Mouse (Mus musculus) hindbrain, embryonic 13.5 days (tissue): ENCODE measurements at regions not wholly inside any gene's neighbourhood (a gene's known extent, or its start where the extent isn't known, plus 50 kb on each side); places are given as distances from the start of the nearest gene placed in this dataset.

ENCODE experiments used
- ATAC-seq: fragments of 200-750 bp; cut with Nextera tagmentation; 2 replicates; pipeline ENCODE4 v1.8.0; 2017; ENCODE audit warnings: moderate TSS enrichment; ENCODE audit not compliant: low FRiP score
- H3K27ac ChIP-seq: fragments of 300-500 bp; sonication (generic); 2 replicates; pipeline ENCODE4 v1.5.1; 2015; ENCODE audit warnings: inconsistent platforms, mild to moderate bottlenecking, moderate library complexity
- H3K27me3 ChIP-seq: fragments of 300-500 bp; sonication (generic); 2 replicates; pipeline ENCODE4 v1.6.1; 2015; ENCODE audit warnings: mild to moderate bottlenecking, inconsistent platforms
- H3K36me3 ChIP-seq: fragments of 300-500 bp; sonication (generic); 2 replicates; pipeline ENCODE4 v1.6.1; 2015; ENCODE audit warnings: mild to moderate bottlenecking, inconsistent platforms
- H3K4me1 ChIP-seq: fragments of 300-500 bp; sonication (generic); replicated peaks from 2 replicates; pipeline ENCODE4 v1.6.1; 2015; ENCODE audit warnings: inconsistent platforms
- H3K4me2 ChIP-seq: fragments of 300-500 bp; sonication (generic); 2 replicates; pipeline ENCODE4 v1.6.1; 2015; ENCODE audit warnings: inconsistent platforms, mild to moderate bottlenecking, moderate library complexity
- H3K4me3 ChIP-seq: fragments of 300-500 bp; sonication (generic); 2 replicates; pipeline ENCODE4 v1.5.1; 2015; ENCODE audit warnings: mild to moderate bottlenecking, inconsistent platforms
- H3K9ac ChIP-seq: fragments of 300-500 bp; sonication (generic); 2 replicates; pipeline ENCODE4 v1.6.1; 2015; ENCODE audit warnings: mild to moderate bottlenecking, inconsistent platforms
- H3K9me3 ChIP-seq: fragments of 300-500 bp; sonication (generic); 2 replicates; pipeline ENCODE4 v1.6.1; 2016; ENCODE audit warnings: inconsistent platforms
- WGBS: fragments of 180-500 bp; shearing (Covaris S2); methylation state at CpG from one replicate; pipeline ENCODE4 v1.1.7; 2015; 5-methylcytosine and 5-hydroxymethylcytosine counted together

DNA sequence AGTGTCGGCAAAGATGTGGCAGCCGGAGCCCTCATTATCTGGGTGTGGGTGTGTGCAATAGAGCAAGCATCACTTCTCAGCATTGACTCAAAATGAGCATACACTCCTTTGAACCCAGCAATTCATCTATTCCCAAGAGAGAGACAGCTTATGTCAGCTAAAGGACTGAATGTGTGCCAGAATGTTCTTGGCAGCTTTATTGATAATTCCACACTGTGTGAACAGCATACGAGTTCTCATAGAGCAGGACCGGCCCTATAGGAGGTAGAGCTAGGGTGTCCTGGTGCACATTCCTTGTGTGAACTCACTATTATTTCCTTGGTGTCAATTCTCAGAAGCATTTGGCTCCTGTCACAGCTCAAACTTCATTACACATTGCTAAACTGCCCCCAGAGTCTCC, 131.3 kb downstream of the Zfp36l2 start:
- ATAC-seq = no peak
- Histone ChIP-seq H3K9ac (no peak overlapping the region), H3K4me3 (no peak overlapping the region), H3K27me3 (no peaks in the 10 kb centered on the region), H3K9me3 (no peaks in the 10 kb centered on the region), H3K36me3 (no peaks in the 10 kb centered on the region), H3K4me2 (no peak overlapping the region), H3K4me1 (peaks cover 25% of the 10 kb centered on the region), H3K27ac (no peak overlapping the region)
- WGBS = 90% methylated on average over 4 of the region's 4 CpGs

DNA sequence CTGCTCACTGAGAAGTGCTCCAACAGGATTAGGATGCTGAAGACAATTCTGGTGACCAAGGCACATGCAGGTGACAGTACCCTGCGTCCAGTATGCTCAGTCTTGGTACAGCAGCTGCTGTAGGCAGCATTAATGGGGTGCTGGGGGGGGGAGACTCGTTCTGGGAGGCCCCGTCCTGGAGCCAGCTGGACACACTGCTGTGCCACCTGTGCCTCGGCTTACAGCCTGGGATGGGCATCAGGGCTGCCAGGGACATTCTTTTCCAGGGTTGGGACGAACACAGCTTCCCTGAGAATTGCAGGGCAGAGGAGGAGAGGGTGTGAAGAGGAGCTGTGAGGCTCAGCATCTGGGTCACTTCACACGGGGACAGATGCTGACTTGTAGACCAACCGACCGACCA, 135.3 kb downstream of the Zfp36l2 start:
- WGBS = 81% methylated on average over 8 of the region's 8 CpGs

DNA sequence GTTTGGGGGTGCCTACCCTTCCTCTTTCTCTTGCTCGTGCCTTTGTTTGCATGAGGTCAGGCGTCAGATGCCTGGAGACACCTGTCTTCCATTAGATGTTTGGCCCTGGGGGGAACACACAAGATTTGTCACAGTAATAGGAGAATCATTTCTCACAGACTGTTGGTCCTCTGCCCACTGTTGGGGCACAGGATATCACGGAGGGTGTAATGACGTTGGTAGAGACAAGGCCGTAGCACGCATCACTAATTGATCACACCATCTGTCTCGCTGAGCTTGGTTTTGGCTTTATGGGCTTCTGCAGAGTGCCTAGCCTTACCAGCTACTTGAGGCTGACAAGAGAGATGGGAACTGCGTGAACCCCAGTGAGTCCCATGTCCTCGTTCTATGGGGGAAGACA, 136.5 kb downstream of the Zfp36l2 start:
- 74% methylated on average over 9 of the region's 9 CpGs for WGBS
- ATAC-seq = no peak

More for the DNA sequence above, 135.3 kb downstream of the Zfp36l2 start:
- Histone ChIP-seq H3K4me3 (no peak overlapping the region), H3K27ac (no peak overlapping the region), H3K36me3 (no peaks in the 10 kb centered on the region), H3K27me3 (no peaks in the 10 kb centered on the region), H3K4me2 (no peak overlapping the region), H3K9ac (no peak overlapping the region), H3K4me1 (0 out of 2 replicates have a peak, but pooled peaks cover 4% of the 10 kb centered on the region), H3K9me3 (no peaks in the 10 kb centered on the region)
- ATAC-seq = no peak

DNA sequence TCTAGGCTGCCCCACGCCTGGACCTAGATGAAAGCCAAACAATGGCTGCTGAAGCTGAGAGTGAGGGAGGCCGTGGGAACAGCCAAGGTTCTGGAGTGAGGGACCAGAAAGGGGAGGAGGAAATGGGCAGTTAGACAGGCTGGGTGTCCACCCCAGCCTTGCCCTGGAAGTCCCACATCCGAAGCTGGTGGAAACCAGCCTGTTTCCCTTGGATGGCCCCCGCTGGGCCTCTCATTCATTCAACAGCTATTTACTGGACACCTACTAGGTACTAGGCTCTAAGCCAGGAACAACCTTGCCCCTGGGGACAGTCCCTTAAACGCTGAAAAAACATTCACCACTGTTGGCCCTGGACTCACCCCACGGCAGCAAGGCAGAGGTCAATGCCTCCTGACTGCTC, 139.2 kb downstream of the Zfp36l2 start:
- H3K4me2 ChIP-seq = no peak overlapping the region
- 56% methylated on average over 6 of the region's 6 CpGs for WGBS
- H3K9me3 ChIP-seq = no peaks in the 10 kb centered on the region
- peaks cover 8% of the 10 kb centered on the region; the same call in 1 of the 2 replicates for H3K4me1 ChIP-seq
- H3K9ac ChIP-seq = no peak overlapping the region
- H3K36me3 ChIP-seq = no peaks in the 10 kb centered on the region
- H3K4me3 ChIP-seq = no peak overlapping the region
- ATAC-seq = no peak
- H3K27ac ChIP-seq = no peak overlapping the region
- no peaks in the 10 kb centered on the region for H3K27me3 ChIP-seq

More for the DNA sequence above, 136.5 kb downstream of the Zfp36l2 start:
- H3K9me3 ChIP-seq = no peaks in the 10 kb centered on the region
- no peak overlapping the region for H3K4me2 ChIP-seq
- no peak overlapping the region for H3K4me3 ChIP-seq
- no peak overlapping the region for H3K9ac ChIP-seq
- no peak overlapping the region for H3K27ac ChIP-seq
- H3K36me3 ChIP-seq = no peaks in the 10 kb centered on the region
- no peaks in the 10 kb centered on the region for H3K27me3 ChIP-seq
- H3K4me1 ChIP-seq = no peaks in the 10 kb centered on the region

DNA sequence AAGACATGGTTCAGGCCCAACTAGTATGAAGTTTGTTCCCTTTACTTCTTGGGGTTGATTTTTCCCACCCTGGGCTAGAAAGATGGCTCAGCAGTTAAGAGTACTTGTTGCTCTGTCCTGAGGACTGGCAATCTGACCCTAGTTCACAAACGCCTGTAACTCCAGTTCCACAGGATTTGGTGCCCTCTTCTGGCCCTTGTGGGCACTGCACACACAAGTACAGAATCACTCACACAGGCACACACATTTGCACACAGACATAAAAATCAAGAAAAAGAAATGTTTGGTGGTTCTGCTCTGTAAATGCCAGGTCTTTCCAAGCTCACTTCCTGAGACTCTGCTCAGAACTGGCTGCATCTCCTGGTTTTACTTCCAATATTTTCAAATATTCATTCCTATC, 140.2 kb downstream of the Zfp36l2 start:
- no peak overlapping the region for H3K9ac ChIP-seq
- H3K27me3 ChIP-seq = no peaks in the 10 kb centered on the region
- H3K4me3 ChIP-seq = no peak overlapping the region
- 93% methylated on average over 1 of the region's 1 CpGs for WGBS
- peaks cover 8% of the 10 kb centered on the region; the same call in 1 of the 2 replicates for H3K4me1 ChIP-seq
- H3K27ac ChIP-seq = no peak overlapping the region
- no peak for ATAC-seq
- H3K9me3 ChIP-seq = no peaks in the 10 kb centered on the region
- no peaks in the 10 kb centered on the region for H3K36me3 ChIP-seq
- H3K4me2 ChIP-seq = no peak overlapping the region

DNA sequence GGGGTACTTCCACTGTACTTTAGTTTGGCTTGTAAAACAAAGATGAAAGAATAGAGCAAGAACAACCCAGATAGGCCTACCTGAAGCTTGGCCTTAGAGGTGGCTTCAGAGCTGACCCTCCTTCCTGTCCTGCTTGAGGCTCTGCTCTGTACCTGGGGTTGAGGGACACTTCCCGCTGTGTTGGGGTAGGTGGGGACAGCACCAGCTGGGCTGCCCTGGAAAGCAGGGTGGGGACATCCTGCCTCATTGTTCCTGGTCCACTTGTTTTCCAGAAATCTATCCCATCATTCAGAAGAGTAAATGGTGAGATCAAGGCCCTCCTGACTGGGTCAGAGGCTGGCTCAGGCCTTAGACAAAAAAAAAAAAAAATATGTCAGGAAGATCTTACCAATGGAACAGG, 141.9 kb downstream of the Zfp36l2 start:
- WGBS = 80% methylated on average over 1 of the region's 1 CpGs
- H3K4me1 ChIP-seq = peaks cover 8% of the 10 kb centered on the region; the same call in 1 of the 2 replicates
- no peaks in the 10 kb centered on the region; the same call in 1 of the 2 replicates for H3K9me3 ChIP-seq
- no peaks in the 10 kb centered on the region for H3K27me3 ChIP-seq
- no peak overlapping the region for H3K27ac ChIP-seq
- H3K4me2 ChIP-seq = no peak overlapping the region
- ATAC-seq = no peak
- H3K36me3 ChIP-seq = no peaks in the 10 kb centered on the region
- H3K9ac ChIP-seq = no peak overlapping the region
- no peak overlapping the region for H3K4me3 ChIP-seq

DNA sequence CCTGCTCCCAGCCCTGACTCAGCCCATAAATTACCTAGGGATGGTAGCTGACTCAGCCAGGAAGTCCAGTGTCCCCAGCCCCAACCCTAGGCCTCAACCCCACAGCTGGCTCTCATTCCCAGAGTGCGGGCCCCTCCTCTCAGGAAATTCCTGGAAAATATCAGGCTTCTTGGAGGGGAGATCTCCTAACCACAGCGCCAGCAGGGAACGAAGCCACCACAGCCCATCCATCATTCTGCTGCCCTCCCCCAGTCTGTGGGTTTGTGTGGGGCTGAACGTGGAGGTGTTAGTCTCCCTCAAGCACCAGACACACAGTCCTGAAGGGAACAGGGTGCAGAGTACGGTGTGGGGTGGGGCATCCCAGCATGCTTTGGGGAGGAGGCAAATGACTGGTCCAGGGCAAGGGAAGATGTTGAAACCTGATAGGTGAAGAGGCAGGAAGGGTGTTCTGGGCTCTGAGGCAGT, 143.2 kb downstream of the Zfp36l2 start:
- Histone ChIP-seq H3K27me3 (no peaks in the 10 kb centered on the region), H3K4me2 (no peak overlapping the region), H3K4me1 (peaks cover 8% of the 10 kb centered on the region; the same call in 1 of the 2 replicates), H3K9ac (no peak overlapping the region; the same call in 1 of the 2 replicates), H3K4me3 (no peak overlapping the region), H3K36me3 (no peaks in the 10 kb centered on the region), H3K9me3 (no peaks in the 10 kb centered on the region; the same call in 1 of the 2 replicates), H3K27ac (no peak overlapping the region)
- ATAC-seq = no peak
- WGBS = 52% methylated on average over 5 of the region's 5 CpGs

DNA sequence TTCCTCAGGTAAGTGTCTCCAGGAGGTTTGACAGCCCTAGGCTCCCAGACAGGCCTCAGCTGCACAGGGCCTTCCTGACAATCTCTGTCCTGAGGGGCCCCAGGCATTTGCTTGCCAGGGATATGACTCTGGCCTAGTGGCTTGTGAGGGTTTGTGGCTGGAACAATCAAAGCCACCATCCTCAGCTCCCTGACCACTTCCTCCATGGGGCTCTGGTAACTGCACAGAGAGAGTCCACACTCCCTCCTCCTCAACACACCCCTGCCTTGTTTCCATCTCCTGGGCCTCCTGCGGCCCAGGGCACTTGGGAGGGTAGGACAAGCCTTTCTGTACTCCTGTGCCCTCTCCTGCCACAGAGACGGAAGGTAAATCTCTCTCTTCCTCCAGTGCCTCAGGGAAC, 144.6 kb downstream of the Zfp36l2 start:
- H3K27ac ChIP-seq = no peak overlapping the region
- WGBS = 91% methylated on average over 2 of the region's 2 CpGs
- no peaks in the 10 kb centered on the region; the same call in 1 of the 2 replicates for H3K9me3 ChIP-seq
- no peak overlapping the region for H3K4me2 ChIP-seq
- H3K27me3 ChIP-seq = no peaks in the 10 kb centered on the region
- H3K4me3 ChIP-seq = no peak overlapping the region
- peaks cover 8% of the 10 kb centered on the region; the same call in 1 of the 2 replicates for H3K4me1 ChIP-seq
- ATAC-seq = no peak
- no peak overlapping the region for H3K9ac ChIP-seq
- no peaks in the 10 kb centered on the region for H3K36me3 ChIP-seq

DNA sequence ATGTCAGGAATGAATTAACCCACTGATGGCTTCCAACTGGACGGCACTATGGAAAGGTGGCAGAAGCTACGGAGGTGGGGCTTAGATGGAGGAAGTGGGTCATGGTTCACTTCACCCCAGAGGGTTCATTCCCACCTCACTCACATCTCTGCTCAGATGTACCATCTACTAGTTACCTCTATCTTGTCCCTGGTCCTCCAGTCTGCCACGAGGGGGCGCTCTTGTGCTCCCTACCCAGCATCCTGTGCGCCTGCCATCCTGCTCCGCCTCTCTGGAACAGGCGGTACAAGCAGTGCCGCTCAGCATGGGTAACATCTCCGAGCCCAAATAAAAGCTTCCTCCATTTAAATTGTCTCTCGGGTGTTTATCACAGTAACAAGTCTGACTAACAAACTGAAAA, 148.3 kb downstream of the Zfp36l2 start:
- no peaks in the 10 kb centered on the region; the same call in 1 of the 2 replicates for H3K9me3 ChIP-seq
- no peak overlapping the region for H3K4me3 ChIP-seq
- no peak for ATAC-seq
- H3K4me1 ChIP-seq = peaks cover 5% of the 10 kb centered on the region; the same call in 1 of the 2 replicates
- H3K27me3 ChIP-seq = no peaks in the 10 kb centered on the region
- H3K27ac ChIP-seq = no peak overlapping the region
- no peak overlapping the region for H3K9ac ChIP-seq
- H3K4me2 ChIP-seq = no peak overlapping the region
- H3K36me3 ChIP-seq = no peaks in the 10 kb centered on the region
- 80% methylated on average over 10 of the region's 10 CpGs for WGBS

DNA sequence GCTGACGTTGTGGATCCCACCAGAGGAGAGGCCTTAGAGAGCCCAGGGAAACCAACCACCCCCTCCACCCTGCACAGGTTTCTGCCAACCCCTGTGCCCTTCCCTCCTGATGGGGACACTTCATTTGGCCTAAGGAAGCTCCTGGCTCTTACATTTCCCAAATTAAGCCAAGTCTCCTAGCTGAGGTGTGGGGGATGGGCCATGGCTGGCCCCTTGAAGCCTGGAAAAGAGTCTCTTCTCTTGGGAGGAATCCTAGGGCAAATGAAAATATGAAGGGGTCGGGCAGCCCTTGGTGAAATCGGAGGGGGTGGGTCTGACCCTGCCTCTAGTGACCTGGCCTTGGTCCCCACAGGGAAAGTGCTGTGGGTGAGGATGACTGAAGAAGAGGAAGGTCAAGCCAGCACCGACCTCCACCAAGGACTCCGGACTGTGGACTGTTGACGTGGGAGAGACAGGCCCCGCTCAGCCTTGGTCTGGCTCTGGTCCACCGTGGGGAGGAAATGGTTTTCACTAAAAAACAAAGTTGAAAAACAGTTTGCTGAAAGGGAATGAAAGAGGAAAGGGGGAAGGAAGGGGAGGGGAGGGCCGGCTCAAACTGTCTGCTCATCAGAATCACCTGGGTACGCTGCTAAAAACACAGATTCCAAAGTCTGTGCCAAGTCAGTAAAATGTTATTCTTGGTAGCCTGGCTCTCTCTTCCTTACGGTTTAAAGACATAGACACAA, 150.0 kb downstream of the Zfp36l2 start:
- 71% methylated on average over 11 of the region's 11 CpGs for WGBS
- no peaks in the 10 kb centered on the region; the same call in 1 of the 2 replicates for H3K27me3 ChIP-seq
- H3K9me3 ChIP-seq = no peaks in the 10 kb centered on the region; the same call in 1 of the 2 replicates
- no peak overlapping the region for H3K4me2 ChIP-seq
- H3K36me3 ChIP-seq = no peaks in the 10 kb centered on the region
- no peak overlapping the region for H3K9ac ChIP-seq
- ATAC-seq = no peak
- H3K27ac ChIP-seq = no peak overlapping the region
- 0 out of 2 replicates have a peak, but pooled peaks cover 4% of the 10 kb centered on the region for H3K4me1 ChIP-seq
- no peak overlapping the region for H3K4me3 ChIP-seq

DNA sequence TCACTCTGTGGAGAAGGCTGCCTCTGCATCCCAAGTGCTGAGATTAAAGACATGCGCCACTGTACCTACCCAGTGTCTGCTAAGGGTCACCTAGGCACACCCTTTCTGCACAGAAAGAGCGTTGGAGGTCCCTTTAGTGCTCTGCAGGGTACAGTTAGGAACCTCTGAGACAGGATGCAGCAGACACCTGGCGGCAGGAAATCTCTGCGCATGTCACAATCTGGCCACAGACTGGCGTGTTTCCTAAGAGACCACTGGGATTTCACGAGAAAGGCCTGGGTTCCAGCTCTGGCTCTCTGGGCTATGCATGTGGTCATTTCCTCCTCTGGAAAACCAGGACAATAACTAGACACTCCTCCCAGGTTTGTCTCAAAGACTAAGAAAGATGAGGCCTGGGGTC, 151.7 kb downstream of the Zfp36l2 start:
- no peaks in the 10 kb centered on the region; the same call in 1 of the 2 replicates for H3K27me3 ChIP-seq
- H3K4me1 ChIP-seq = peaks cover 4% of the 10 kb centered on the region
- no peak overlapping the region for H3K4me2 ChIP-seq
- no peaks in the 10 kb centered on the region; the same call in 1 of the 2 replicates for H3K9me3 ChIP-seq
- H3K9ac ChIP-seq = no peak overlapping the region
- H3K27ac ChIP-seq = no peak overlapping the region
- ATAC-seq = no peak
- no peaks in the 10 kb centered on the region for H3K36me3 ChIP-seq
- no peak overlapping the region for H3K4me3 ChIP-seq
- 83% methylated on average over 6 of the region's 6 CpGs for WGBS

DNA sequence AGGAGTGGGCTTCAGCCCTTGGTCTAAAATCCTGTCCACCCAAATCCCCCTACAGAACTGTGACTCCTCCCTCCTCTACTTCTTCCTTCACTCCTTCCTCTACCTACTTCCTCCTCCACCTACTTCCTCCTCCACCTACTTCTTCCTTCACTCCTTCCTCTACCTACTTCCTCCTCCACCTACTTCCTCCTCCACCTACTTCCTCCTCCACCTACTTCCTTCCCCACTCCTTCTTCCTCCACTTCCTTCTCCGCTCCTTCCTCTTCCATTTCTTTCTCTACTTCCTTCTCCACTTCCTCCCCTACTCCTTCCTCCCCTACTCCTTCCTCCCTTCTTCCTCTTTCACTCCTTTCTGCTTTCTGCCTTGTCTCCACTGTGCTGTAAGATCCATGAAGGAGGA, 152.9 kb downstream of the Zfp36l2 start:
- WGBS = 100% methylated on average over 1 of the region's 1 CpGs
- Histone ChIP-seq H3K4me2 (no peak overlapping the region), H3K27me3 (peaks cover 1% of the 10 kb centered on the region; the same call in 1 of the 2 replicates), H3K4me3 (no peak overlapping the region), H3K4me1 (peaks cover 4% of the 10 kb centered on the region), H3K9ac (no peak overlapping the region), H3K36me3 (no peaks in the 10 kb centered on the region), H3K9me3 (no peaks in the 10 kb centered on the region), H3K27ac (no peak overlapping the region)
- no peak for ATAC-seq

DNA sequence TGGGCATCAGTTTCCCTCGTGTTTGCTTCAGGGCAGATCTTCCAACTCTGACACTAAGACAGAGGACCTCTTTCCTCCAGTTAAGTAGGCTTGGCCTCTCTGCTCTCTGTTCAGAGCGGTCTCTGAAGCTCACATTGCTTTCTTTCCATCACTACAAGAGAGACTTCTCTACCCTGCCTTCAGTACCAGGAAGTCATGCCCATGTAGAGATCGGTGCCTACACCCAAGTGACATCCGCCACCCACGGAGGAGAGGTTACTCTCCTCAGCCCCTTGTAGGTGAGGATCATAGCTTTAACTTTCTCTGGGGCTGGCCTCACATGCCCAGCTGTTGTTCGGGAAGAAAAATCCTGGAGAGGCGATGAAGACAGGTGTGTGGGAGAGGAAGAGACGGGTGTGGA, 155.3 kb downstream of the Zfp36l2 start:
- Histone ChIP-seq H3K4me1 (peaks cover 17% of the 10 kb centered on the region), H3K4me3 (no peak overlapping the region), H3K27ac (no peak overlapping the region), H3K36me3 (no peaks in the 10 kb centered on the region), H3K9ac (no peak overlapping the region), H3K9me3 (no peaks in the 10 kb centered on the region), H3K27me3 (peaks cover 8% of the 10 kb centered on the region), H3K4me2 (no peak overlapping the region)
- ATAC-seq = no peak
- 87% methylated on average over 8 of the region's 8 CpGs for WGBS
